Mouse (Mus musculus) limb, embryonic 14.5 days (tissue): ENCODE data around the gene Cpne2. TPM values are rescaled to one million over a fixed set of nuclear protein-coding genes. Genes with fewer than 3 reads are reported as not detected.
A peak's percentile ranks its signal among the peaks of the same experiment; 100 is the strongest.

Experiments
- ATAC-seq: fragments of 200-750 bp; cut with Nextera tagmentation; 2 replicates; pipeline ENCODE4 v1.8.0; 2017; ENCODE audit warnings: low read depth, moderate number of reproducible peaks, moderate TSS enrichment; ENCODE audit not compliant: low FRiP score
- DNase-seq: peaks from one replicate; pipeline ENCODE4 v3.0.0-alpha.2; 2015; ENCODE audit warnings: low spot score
- H3K27ac ChIP-seq: fragments of 300-500 bp; sonication (generic); replicated peaks from 2 replicates; pipeline ENCODE4 v1.5.1; 2014; ENCODE audit warnings: low read depth, mild to moderate bottlenecking, low read length, moderate library complexity, mixed read lengths
- H3K27me3 ChIP-seq: fragments of 300-500 bp; sonication (generic); 2 replicates; pipeline ENCODE4 v1.6.1; 2014; ENCODE audit warnings: low read length, mixed read lengths; ENCODE audit not compliant: control insufficient read depth, insufficient read depth
- H3K36me3 ChIP-seq: fragments of 300-500 bp; sonication (generic); 2 replicates; pipeline ENCODE4 v1.6.1; 2014; ENCODE audit warnings: mild to moderate bottlenecking, low read length, moderate library complexity, mixed read lengths; ENCODE audit not compliant: control insufficient read depth, insufficient read depth
- H3K4me1 ChIP-seq: fragments of 300-500 bp; sonication (generic); 2 replicates; pipeline ENCODE4 v1.6.1; 2014; ENCODE audit warnings: antibody characterized with exemption, low read length, mixed read lengths; ENCODE audit not compliant: control insufficient read depth, insufficient read depth
- H3K4me2 ChIP-seq: fragments of 300-500 bp; sonication (generic); replicated peaks from 2 replicates; pipeline ENCODE4 v1.6.1; 2014; ENCODE audit warnings: low read depth, mild to moderate bottlenecking, low read length, moderate library complexity; ENCODE audit not compliant: severe bottlenecking
- H3K4me3 ChIP-seq: fragments of 300-500 bp; sonication (generic); replicated peaks from 2 replicates; pipeline ENCODE4 v1.5.1; 2014; ENCODE audit warnings: low read length
- H3K9ac ChIP-seq: fragments of 300-500 bp; sonication (generic); 2 replicates; pipeline ENCODE4 v1.6.1; 2014; ENCODE audit warnings: mild to moderate bottlenecking, low read depth, low read length, moderate library complexity; ENCODE audit not compliant: severe bottlenecking
- H3K9me3 ChIP-seq: fragments of 300-500 bp; sonication (generic); 2 replicates; pipeline ENCODE4 v1.6.1; 2016; ENCODE audit warnings: low read length; ENCODE audit not compliant: control insufficient read depth
- POLR2A ChIP-seq: fragments of 200-500 bp; IDR thresholded peaks from 2 replicates; pipeline ENCODE4 v1.8.0; 2012; ENCODE audit warnings: inconsistent platforms, mild to moderate bottlenecking, moderate library complexity, borderline replicate concordance; ENCODE audit not compliant: insufficient read depth, insufficient read length; ENCODE audit errors: extremely low read depth
- WGBS: fragments of 180-500 bp; shearing (Covaris S2); extraction: QIAGEN DNeasy Blood & Tissue Kit; methylation state at CpG from one replicate; pipeline ENCODE4 v1.1.7; 2014; 5-methylcytosine and 5-hydroxymethylcytosine counted together
- polyA plus RNA-seq, 2 experiments: library from polyadenylated mRNA; depleted of rRNA in 1 of 2; stranded (reverse) in 1 of 2; unstranded in 1 of 2; fragments of >200 nt; fragmentation: Nextera tagmentation in 1 of 2; extraction: Ambion mirVana in 1 of 2; gene quantifications; 2 replicates each; pipeline versions ENCODE4 v1.2.1 to v1.2.3; 2012 to 2014

Gene Cpne2
- polyA plus RNA-seq, 2 experiments: 12.1 to 24.7 TPM

- H3K4me2 ChIP-seq: peak overlapping the region; percentile 52
- no peaks in the 10 kb centered on the region for H3K4me1 ChIP-seq
- H3K27ac ChIP-seq: no peak overlapping the region
- DNase-seq (peak; percentile 81), ATAC-seq (peak; percentile 76)
- H3K36me3 ChIP-seq: no peaks in the 10 kb centered on the region
- no peaks in the 10 kb centered on the region for H3K27me3 ChIP-seq
- peak overlapping the region; percentile 22; the same call in 1 of the 2 replicates for H3K4me3 ChIP-seq
- WGBS: 7% methylated on average over 15 of the region's 15 CpGs
- no peaks in the 10 kb centered on the region for H3K9me3 ChIP-seq
- no peak for TF ChIP-seq POLR2A
- H3K9ac ChIP-seq: no peak overlapping the region
These were observed 40.6 kb upstream of the Cpne2 start for GRCm38 (mm10) chr8:94492021-94492681.

GRCm38 (mm10) chr8:94493240-94493639 is 39.5 kb upstream of the Cpne2 start:
- no peak overlapping the region for H3K4me3 ChIP-seq
- H3K9ac ChIP-seq: no peak overlapping the region
- DNase-seq (no peak), ATAC-seq (no peak)
- no peaks in the 10 kb centered on the region for H3K4me1 ChIP-seq
- H3K9me3 ChIP-seq: no peaks in the 10 kb centered on the region
- H3K36me3 ChIP-seq: no peaks in the 10 kb centered on the region
- WGBS: 42% methylated on average over 1 of the region's 1 CpGs
- no peak overlapping the region for H3K4me2 ChIP-seq
- H3K27ac ChIP-seq: no peak overlapping the region
- no peaks in the 10 kb centered on the region for H3K27me3 ChIP-seq
- TF ChIP-seq POLR2A: no peak

GRCm38 (mm10) chr8:94515430-94516208 is 17.2 kb upstream of the Cpne2 start:
- DNase-seq: no peak
- 65% methylated on average over 5 of the region's 5 CpGs for WGBS
- Histone ChIP-seq H3K27me3 (no peaks in the 10 kb centered on the region), H3K9me3 (no peaks in the 10 kb centered on the region), H3K27ac (no peak overlapping the region), H3K4me2 (no peak overlapping the region), H3K4me1 (no peaks in the 10 kb centered on the region), H3K9ac (no peak overlapping the region), H3K36me3 (no peaks in the 10 kb centered on the region), H3K4me3 (no peak overlapping the region)
- no peak for TF ChIP-seq POLR2A
- ATAC-seq: no peak

GRCm38 (mm10) chr8:94516209-94516593 is 16.6 kb upstream of the Cpne2 start:
- DNase-seq (no peak), ATAC-seq (no peak)
- H3K9ac ChIP-seq: no peak overlapping the region
- H3K36me3 ChIP-seq: no peaks in the 10 kb centered on the region
- no peak overlapping the region for H3K4me2 ChIP-seq
- H3K27ac ChIP-seq: no peak overlapping the region
- no peaks in the 10 kb centered on the region for H3K4me1 ChIP-seq
- H3K4me3 ChIP-seq: no peak overlapping the region
- no peak for TF ChIP-seq POLR2A
- H3K9me3 ChIP-seq: no peaks in the 10 kb centered on the region
- 13% methylated on average over 1 of the region's 1 CpGs for WGBS
- H3K27me3 ChIP-seq: no peaks in the 10 kb centered on the region

- Histone ChIP-seq H3K27ac (no peak overlapping the region), H3K4me3 (no peak overlapping the region), H3K9me3 (no peaks in the 10 kb centered on the region), H3K27me3 (no peaks in the 10 kb centered on the region), H3K4me1 (no peaks in the 10 kb centered on the region), H3K9ac (no peak overlapping the region), H3K4me2 (no peak overlapping the region), H3K36me3 (no peaks in the 10 kb centered on the region)
- ATAC-seq (no peak), DNase-seq (no peak)
- TF ChIP-seq POLR2A: no peak
- 50% methylated on average over 2 of the region's 3 CpGs for WGBS
These were observed 16.0 kb upstream of the Cpne2 start for GRCm38 (mm10) chr8:94516766-94517165.
